Mouse (Mus musculus) E14TG2a.4 (cell line): ENCODE measurements around the gene Mrpl4.
"Not testable (repeated sequence)": the region's sequence is repeated elsewhere in the genome, so short reads cannot be mapped to it uniquely, and the experiment has no call there.

Source experiments
- H3K27me3 ChIP-seq: 2 replicates; pipeline ENCODE4 v1.6.1; 2014; ENCODE audit warnings: low read length, control low read depth; ENCODE audit not compliant: insufficient read depth
- H3K36me3 ChIP-seq: 2 replicates; pipeline ENCODE4 v1.6.1; 2014; ENCODE audit warnings: low read length, control low read depth; ENCODE audit not compliant: insufficient read depth
- H3K4me1 ChIP-seq: replicated peaks from 2 replicates; pipeline ENCODE4 v1.6.1; 2014; ENCODE audit warnings: low read depth, low read length, control low read depth
- H3K4me3 ChIP-seq: replicated peaks from 2 replicates; pipeline ENCODE4 v1.5.1; 2014; ENCODE audit warnings: mild to moderate bottlenecking, low read length
- H3K9me3 ChIP-seq: 2 replicates; pipeline ENCODE4 v1.6.1; 2014; ENCODE audit warnings: low read length, control low read depth
- CTCF ChIP-seq: conservative IDR thresholded peaks from 2 replicates; pipeline ENCODE4 v1.5.1; 2014; ENCODE audit warnings: low read length
- NANOG ChIP-seq: IDR thresholded peaks from 2 replicates; pipeline ENCODE4 v1.6.1; 2014; ENCODE audit warnings: borderline replicate concordance, low read length, mixed read lengths
- POU5F1 ChIP-seq: IDR thresholded peaks from 2 replicates; pipeline ENCODE4 v1.6.1; 2014; ENCODE audit warnings: low read length, borderline replicate concordance

Mrpl4 gene

GRCm38 (mm10) chr9:21035586-21035985 lies 33.0 kb downstream of the Mrpl4 start:
- H3K36me3 ChIP-seq: no peaks in the 10 kb centered on the region
- no peak for TF ChIP-seq POU5F1
- no peak for TF ChIP-seq CTCF
- TF ChIP-seq NANOG: no peak
- H3K27me3 ChIP-seq: peaks cover 86% of the 10 kb centered on the region
- H3K4me3 ChIP-seq: peak overlapping the region; percentile 72
- H3K4me1 ChIP-seq: peaks cover 76% of the 10 kb centered on the region
- no peaks in the 10 kb centered on the region for H3K9me3 ChIP-seq

GRCm38 (mm10) chr9:21036161-21036560 lies 33.6 kb downstream of the Mrpl4 start:
- Histone ChIP-seq H3K4me3 (peak overlapping the region; percentile 72), H3K36me3 (no peaks in the 10 kb centered on the region), H3K4me1 (peaks cover 72% of the 10 kb centered on the region), H3K27me3 (peaks cover 87% of the 10 kb centered on the region), H3K9me3 (no peaks in the 10 kb centered on the region)
- no peak for TF ChIP-seq CTCF
- TF ChIP-seq NANOG: no peak
- no peak for TF ChIP-seq POU5F1

DNA sequence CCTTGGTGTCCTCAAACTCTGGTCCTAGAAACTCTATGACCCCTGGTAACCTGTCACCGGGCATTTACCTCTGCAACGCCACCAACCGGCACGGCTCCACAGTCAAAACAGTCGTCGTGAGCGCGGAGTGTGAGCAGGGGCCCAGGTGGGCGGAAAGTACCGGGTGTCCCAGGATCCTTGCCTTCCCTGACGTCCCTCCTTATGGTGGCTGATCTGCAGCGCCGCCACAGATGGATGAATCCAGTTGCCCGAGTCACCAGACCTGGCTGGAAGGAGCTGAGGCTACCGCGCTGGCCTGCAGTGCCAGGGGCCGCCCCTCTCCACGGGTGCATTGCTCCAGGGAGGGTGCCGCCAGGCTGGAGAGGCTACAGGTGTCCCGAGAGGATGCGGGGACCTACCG lies 34.1 kb downstream of the Mrpl4 start:
- no peaks in the 10 kb centered on the region for H3K9me3 ChIP-seq
- peaks cover 72% of the 10 kb centered on the region for H3K4me1 ChIP-seq
- H3K36me3 ChIP-seq: no peaks in the 10 kb centered on the region
- no peak for TF ChIP-seq POU5F1
- no peak for TF ChIP-seq CTCF
- no peak for TF ChIP-seq NANOG
- H3K27me3 ChIP-seq: peaks cover 87% of the 10 kb centered on the region
- peak overlapping the region; percentile 72 for H3K4me3 ChIP-seq

GRCm38 (mm10) chr9:21037481-21037891 lies 34.9 kb downstream of the Mrpl4 start:
- H3K4me1 ChIP-seq: peaks cover 68% of the 10 kb centered on the region
- H3K36me3 ChIP-seq: no peaks in the 10 kb centered on the region

GRCm38 (mm10) chr9:21039779-21040178 lies 37.2 kb downstream of the Mrpl4 start:
- TF ChIP-seq POU5F1: no peak
- no peak for TF ChIP-seq NANOG
- no peak for TF ChIP-seq CTCF
- H3K27me3 ChIP-seq: peaks cover 59% of the 10 kb centered on the region
- H3K9me3 ChIP-seq: no peaks in the 10 kb centered on the region
- no peak overlapping the region for H3K4me3 ChIP-seq
- no peaks in the 10 kb centered on the region for H3K36me3 ChIP-seq
- peaks cover 48% of the 10 kb centered on the region for H3K4me1 ChIP-seq

More at GRCm38 (mm10) chr9:21037481-21037891, 34.9 kb downstream of the Mrpl4 start:
- no peak for TF ChIP-seq NANOG
- no peak for TF ChIP-seq POU5F1
- TF ChIP-seq CTCF: no peak
- Histone ChIP-seq H3K27me3 (peaks cover 79% of the 10 kb centered on the region), H3K4me3 (peak overlapping the region; percentile 72), H3K9me3 (no peaks in the 10 kb centered on the region)

DNA sequence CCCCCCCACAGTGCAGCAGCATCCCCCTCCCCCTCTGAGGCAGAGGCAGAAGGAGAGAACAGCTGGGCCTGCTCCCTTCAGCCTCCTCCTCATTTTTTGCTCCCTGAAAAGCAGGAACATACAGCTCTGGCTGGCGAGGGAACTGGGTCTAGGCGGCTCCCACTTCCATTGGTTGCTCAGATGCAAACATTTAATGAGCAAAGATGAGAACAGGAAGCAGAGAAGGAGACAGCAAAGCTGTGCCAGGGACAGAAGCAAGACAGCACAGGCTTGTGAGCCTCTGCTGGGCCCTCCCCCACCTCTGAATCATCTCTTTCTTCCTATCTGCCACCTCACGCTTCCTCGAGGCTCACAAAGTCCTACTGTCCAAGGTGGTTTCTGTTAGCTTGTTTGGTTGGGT lies 38.8 kb downstream of the Mrpl4 start:
- H3K27me3 ChIP-seq: peaks cover 44% of the 10 kb centered on the region
- H3K36me3 ChIP-seq: no peaks in the 10 kb centered on the region
- H3K4me3 ChIP-seq: no peak overlapping the region
- peaks cover 37% of the 10 kb centered on the region for H3K4me1 ChIP-seq
- no peak for TF ChIP-seq POU5F1
- TF ChIP-seq CTCF: no peak
- TF ChIP-seq NANOG: no peak
- no peaks in the 10 kb centered on the region for H3K9me3 ChIP-seq

DNA sequence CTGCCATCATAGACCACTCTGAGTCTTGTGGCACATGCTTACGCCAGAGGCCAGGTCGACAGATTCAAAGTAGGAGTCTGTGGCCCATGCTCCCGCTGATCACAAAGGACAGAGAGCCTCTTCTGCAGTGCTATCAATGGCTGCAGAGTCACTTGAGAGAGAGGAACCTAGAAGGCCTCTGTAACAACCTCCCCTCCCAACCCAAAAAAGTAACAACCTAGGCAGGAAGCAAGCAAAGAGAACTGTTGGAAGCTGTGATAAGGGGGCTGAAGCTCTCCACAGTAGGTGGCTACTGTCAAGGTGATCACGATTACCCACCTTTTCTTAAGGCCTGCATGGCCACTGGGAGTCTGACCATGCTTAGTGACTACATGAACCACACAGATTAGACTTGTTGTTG lies 41.0 kb downstream of the Mrpl4 start:
- peaks cover 16% of the 10 kb centered on the region; the same call in 1 of the 2 replicates for H3K4me1 ChIP-seq
- H3K36me3 ChIP-seq: no peaks in the 10 kb centered on the region
- H3K27me3 ChIP-seq: peaks cover 23% of the 10 kb centered on the region
- TF ChIP-seq CTCF (no peak), NANOG (no peak), POU5F1 (no peak)
- no peaks in the 10 kb centered on the region for H3K9me3 ChIP-seq
- H3K4me3 ChIP-seq: no peak overlapping the region

- peaks cover 13% of the 10 kb centered on the region; the same call in 1 of the 2 replicates for H3K4me1 ChIP-seq
- peaks cover 11% of the 10 kb centered on the region for H3K27me3 ChIP-seq
- not testable (repeated sequence) for H3K36me3 ChIP-seq, H3K9me3 ChIP-seq, H3K4me3 ChIP-seq
Measured at GRCm38 (mm10) chr9:21044785-21045184, 42.2 kb downstream of the Mrpl4 start.

GRCm38 (mm10) chr9:21045235-21045634 lies 42.7 kb downstream of the Mrpl4 start:
- no peaks in the 10 kb centered on the region for H3K36me3 ChIP-seq
- no peaks in the 10 kb centered on the region for H3K9me3 ChIP-seq
- TF ChIP-seq POU5F1 (no peak), NANOG (no peak), CTCF (no peak)
- H3K4me1 ChIP-seq: peaks cover 13% of the 10 kb centered on the region; the same call in 1 of the 2 replicates
- no peak overlapping the region for H3K4me3 ChIP-seq
- peaks cover 7% of the 10 kb centered on the region for H3K27me3 ChIP-seq
